Mouse (Mus musculus) frontal cortex, adult 2 months (tissue): ENCODE measurements around the gene Zfp383. TPM values are rescaled to one million over a fixed set of nuclear protein-coding genes. Genes with fewer than 3 reads are reported as not detected.
A peak's percentile ranks its signal among the peaks of the same experiment; 100 is the strongest.
"Not testable (repeated sequence)": the region's sequence is repeated elsewhere in the genome, so short reads cannot be mapped to it uniquely, and the experiment has no call there.

Experiments used
- DNase-seq, 2 experiments: peaks; one replicate each; pipeline ENCODE4 v3.0.0; 2022; ENCODE audit warnings: low spot score in 1 of 2; ENCODE audit errors: extremely low spot score in 1 of 2
- polyA plus RNA-seq: library from polyadenylated mRNA; depleted of rRNA; stranded (reverse); fragments of >200 nt; gene quantifications from 2 replicates; pipeline ENCODE4 v1.2.3, GENCODE M21; 2012; rRNA removed

The Zfp383 gene
- polyA plus RNA-seq, 1 experiment = 10.4 TPM

- DNase-seq = no peak
These were observed 14.8 kb downstream of the Zfp383 start for GRCm38 (mm10) chr7:29922780-29923179.

GRCm38 (mm10) chr7:29938856-29939255 is 30.8 kb downstream of the Zfp383 start:
- DNase-seq = no peak

GRCm38 (mm10) chr7:29941027-29941426 is 33.0 kb downstream of the Zfp383 start:
- DNase-seq = no peak

GRCm38 (mm10) chr7:29942740-29943139 is 34.7 kb downstream of the Zfp383 start:
- no peak for DNase-seq

- DNase-seq = no peak
These were observed 35.7 kb downstream of the Zfp383 start for GRCm38 (mm10) chr7:29943720-29944119.

GRCm38 (mm10) chr7:29944201-29944600 is 36.2 kb downstream of the Zfp383 start:
- DNase-seq = no peak

DNA sequence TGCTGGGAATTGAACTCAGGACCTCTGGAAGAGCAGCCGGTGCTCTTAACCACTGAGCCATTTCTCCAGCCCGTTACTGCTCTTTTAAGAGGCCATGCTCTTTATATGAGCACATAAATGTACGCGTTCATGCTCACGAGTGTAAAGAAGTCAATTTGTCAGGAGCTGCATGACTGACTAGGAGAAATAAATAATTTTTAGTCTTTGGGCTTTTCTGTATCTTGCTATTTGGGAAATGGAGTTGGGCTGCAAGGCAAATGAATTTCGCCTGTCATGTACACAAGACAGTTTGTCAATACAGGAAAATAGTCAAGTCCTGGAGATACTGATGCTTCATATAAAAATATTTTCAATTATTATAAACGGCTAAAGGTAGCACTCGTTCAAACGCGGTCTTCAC is 45.1 kb downstream of the Zfp383 start:
- no peak for DNase-seq

DNA sequence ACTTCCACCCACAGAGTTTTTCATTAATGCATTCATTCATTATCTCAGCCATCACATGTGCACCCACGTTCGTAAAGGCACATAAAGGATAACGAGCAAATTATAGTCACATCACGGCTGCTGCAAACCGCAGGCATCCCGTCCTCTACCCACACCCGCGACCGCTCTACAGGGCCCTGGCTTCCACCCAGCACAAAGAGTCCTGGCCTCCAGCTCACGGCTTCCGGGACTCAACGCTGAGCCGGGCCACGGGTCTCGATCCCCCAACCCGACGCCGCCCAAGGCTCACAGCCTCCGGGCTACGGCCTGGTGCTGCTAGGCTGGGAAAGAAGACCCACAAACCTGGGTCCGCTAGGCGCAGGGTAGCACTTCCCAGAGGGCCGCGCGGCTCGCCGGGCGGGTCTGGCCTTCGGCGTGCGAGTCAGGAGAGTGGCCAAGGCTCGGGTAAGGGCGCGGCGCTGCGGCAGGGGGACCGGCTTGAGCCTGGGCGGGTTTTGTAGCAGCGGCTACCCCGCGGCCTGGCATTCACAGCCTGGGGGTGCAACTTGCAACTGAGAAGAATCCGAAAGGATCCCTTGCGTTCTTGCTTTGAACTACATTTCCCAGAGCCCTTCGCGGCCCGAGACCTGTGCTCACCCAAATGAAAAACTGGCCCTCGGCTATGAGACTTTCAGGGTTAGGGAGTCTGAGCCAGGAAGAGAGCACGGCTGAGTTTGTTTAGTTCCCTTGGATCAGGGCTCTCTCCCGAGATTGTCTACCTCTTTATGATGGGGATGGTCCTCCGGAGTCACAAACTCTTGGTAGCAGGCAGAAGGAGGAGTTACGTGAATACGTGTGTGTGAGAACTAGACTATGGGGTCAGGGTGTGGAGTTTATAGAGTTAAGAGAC is 45.7 kb downstream of the Zfp383 start, which contains the start of gene Zfp74:
Gene Zfp74, minus strand, starts transcription at position 577 of the 889 bp plus-strand sequence.
- DNase-seq = peak; percentile 49 to 86

GRCm38 (mm10) chr7:29954731-29955130 is 46.7 kb downstream of the Zfp383 start:
- DNase-seq = peak in 1 of 2 experiments; percentile 33

GRCm38 (mm10) chr7:29956257-29956656 is 48.2 kb downstream of the Zfp383 start:
- peak; percentile 15 to 31 for DNase-seq

DNA sequence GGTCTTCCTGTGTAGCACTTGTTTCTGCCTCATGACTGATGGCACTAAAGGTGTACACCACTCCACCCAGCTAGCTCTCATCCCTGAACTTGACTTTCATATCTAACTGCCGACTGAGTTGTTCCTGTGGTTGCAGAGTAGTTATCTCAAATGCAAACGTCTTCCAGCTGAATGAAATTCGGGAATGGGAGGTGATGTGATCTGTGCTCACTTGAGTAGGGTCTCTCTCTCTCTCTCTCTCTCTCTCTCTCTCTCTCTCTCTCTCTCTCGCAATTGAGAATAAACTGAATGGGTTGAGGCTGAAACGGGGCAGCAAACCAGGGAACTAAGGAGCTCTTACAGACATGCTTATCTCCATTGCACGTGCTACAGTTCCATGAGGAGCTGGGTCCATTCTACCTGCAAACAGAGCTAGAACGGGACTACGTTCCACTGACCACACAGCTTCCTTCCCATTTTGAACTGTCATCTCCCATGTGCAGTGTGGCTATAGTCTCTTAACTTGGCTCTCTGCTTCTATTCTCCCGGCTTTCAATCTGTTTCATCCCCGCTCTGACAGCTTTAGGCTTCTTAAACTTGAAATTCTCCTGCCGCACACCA is 50.2 kb downstream of the Zfp383 start:
- no peak for DNase-seq

DNA sequence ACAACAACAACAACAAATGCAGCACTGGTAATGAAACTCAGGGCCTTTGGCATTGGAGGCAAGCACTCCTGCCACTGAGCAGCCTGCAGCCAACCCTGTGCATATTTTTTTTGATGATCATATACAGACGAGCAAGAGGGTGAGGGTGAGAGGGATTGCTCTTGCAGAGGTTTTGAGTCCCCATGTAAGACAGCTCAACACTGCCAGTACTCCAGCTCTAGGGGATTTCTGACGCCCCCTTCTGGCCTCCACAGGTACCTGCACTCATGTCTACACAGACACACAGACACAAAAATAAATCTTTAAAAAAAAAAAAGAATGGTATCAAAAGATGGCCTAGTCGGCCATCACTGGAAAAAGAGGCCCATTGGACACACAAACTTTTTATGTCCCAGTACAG is 51.0 kb downstream of the Zfp383 start:
- DNase-seq = no peak

GRCm38 (mm10) chr7:29965115-29965810 is 57.2 kb downstream of the Zfp383 start:
- not testable (repeated sequence) for DNase-seq

Other genes with a start within 250 kb of the Zfp383 start
- gene Catsperg2, start 181.2 kb upstream of the Zfp383 start, polyA plus RNA-seq = 0.10 and 0.17 TPM in 2 replicates
- 10.1 TPM in 2 replicates for gene Zfp84, start 139.7 kb upstream of the Zfp383 start, polyA plus RNA-seq
- gene Zfp30, start 124.2 kb upstream of the Zfp383 start, polyA plus RNA-seq = 8.7 and 9.4 TPM in 2 replicates
- gene Zfp790, start 92.1 kb upstream of the Zfp383 start, polyA plus RNA-seq = 9.0 and 10.0 TPM in 2 replicates
- 11.3 and 11.8 TPM in 2 replicates for gene Zfp940, start 54.6 kb upstream of the Zfp383 start, polyA plus RNA-seq
- 14.8 and 15.8 TPM in 2 replicates for gene Zfp420, start 48.2 kb upstream of the Zfp383 start, polyA plus RNA-seq
- 11.7 and 12.0 TPM in 2 replicates for gene Zfp27, start 1.7 kb upstream of the Zfp383 start, polyA plus RNA-seq
- 12.1 and 13.3 TPM in 2 replicates for gene Zfp74, start 45.9 kb downstream of the Zfp383 start, polyA plus RNA-seq
- gene Zfp568, start 75.7 kb downstream of the Zfp383 start, polyA plus RNA-seq = 2.5 and 3.1 TPM in 2 replicates
- 10.5 TPM in 2 replicates for gene Zfp14, start 143.2 kb downstream of the Zfp383 start, polyA plus RNA-seq
- 2.6 and 3.4 TPM in 2 replicates for gene Zfp82, start 164.7 kb downstream of the Zfp383 start, polyA plus RNA-seq
- 0.61 TPM in 1 of 2 replicates, not detected in the other for gene Gm26920, start 182.2 kb downstream of the Zfp383 start, polyA plus RNA-seq
- gene Zfp566, start 182.3 kb downstream of the Zfp383 start, polyA plus RNA-seq = 6.3 and 7.0 TPM in 2 replicates
- gene Zfp260, start 186.6 kb downstream of the Zfp383 start, polyA plus RNA-seq = 34.8 and 35.4 TPM in 2 replicates
- 9.1 and 9.3 TPM in 2 replicates for gene Zfp382, start 213.7 kb downstream of the Zfp383 start, polyA plus RNA-seq